ENCODE assay signal across 26 mouse cellular contexts in genomic region chr17:93579981-93580380, GRCm38 (mm10).
"Had no signal": no experiment of that assay in that cellular context is flagged by ENCODE, and none has a peak within 500 bp of the region (broad histone marks: within the 10 kb centered on the region; RNA-seq: fewer than 3 reads in every experiment).

No protein-coding gene starts in this region.

- ATAC-seq: hindbrain, embryonic 16.5 days; inflammation-experienced regulatory T-cells, adult 6 months; intestine, embryonic 15.5 days; intestine, postnatal 0 days; liver, embryonic 12.5 days had no signal

- H3K27ac ChIP-seq: heart, adult 2 months; heart, embryonic 13.5 days; heart, embryonic 15.5 days; hindbrain, embryonic 10.5 days; hindbrain, embryonic 12.5 days; hindbrain, embryonic 14.5 days; intestine, embryonic 15.5 days; limb, embryonic 13.5 days; limb, embryonic 15.5 days; liver, embryonic 12.5 days; liver, embryonic 14.5 days had no signal

- H3K36me3 ChIP-seq: heart, embryonic 13.5 days; heart, embryonic 15.5 days; hindbrain, embryonic 10.5 days; hindbrain, embryonic 12.5 days; intestine, embryonic 15.5 days; limb, embryonic 13.5 days; limb, embryonic 15.5 days; liver, embryonic 12.5 days had no signal

- DNase-seq: gastrocnemius, postnatal 14 days; gastrocnemius, postnatal 36 days; heart, adult 11 months; heart, adult 2 months; heart, postnatal 14 days; heart, postnatal 36 days; kidney, adult 18-20 months; kidney, adult 8-10 months; kidney, postnatal 10 days; kidney, postnatal 25 days; kidney, postnatal 4 days; left cerebral cortex, postnatal 4 days had no signal

- H3K4me1 ChIP-seq: heart, embryonic 13.5 days; heart, embryonic 15.5 days; hindbrain, embryonic 10.5 days; hindbrain, embryonic 12.5 days; intestine, embryonic 15.5 days; limb, embryonic 13.5 days; limb, embryonic 15.5 days; liver, embryonic 12.5 days had no signal

- H3K4me2 ChIP-seq: heart, embryonic 11.5 days; heart, embryonic 13.5 days; heart, embryonic 15.5 days; hindbrain, embryonic 12.5 days; hindbrain, embryonic 14.5 days; intestine, embryonic 15.5 days; limb, embryonic 13.5 days; limb, embryonic 15.5 days; liver, embryonic 12.5 days had no signal

- H3K9me3 ChIP-seq: heart, embryonic 13.5 days; heart, embryonic 15.5 days; hindbrain, embryonic 10.5 days; hindbrain, embryonic 12.5 days; intestine, embryonic 15.5 days; limb, embryonic 13.5 days; limb, embryonic 15.5 days; liver, embryonic 12.5 days had no signal

- H3K9ac ChIP-seq: heart, embryonic 13.5 days; heart, embryonic 15.5 days; hindbrain, embryonic 12.5 days; hindbrain, embryonic 14.5 days; intestine, embryonic 15.5 days; limb, embryonic 13.5 days; limb, embryonic 15.5 days; liver, embryonic 12.5 days; liver, embryonic 14.5 days had no signal

- H3K4me3 ChIP-seq: heart, adult 2 months; heart, embryonic 13.5 days; heart, embryonic 15.5 days; hindbrain, embryonic 10.5 days; hindbrain, embryonic 12.5 days; intestine, embryonic 15.5 days; limb, embryonic 13.5 days; limb, embryonic 15.5 days; liver, embryonic 12.5 days had no signal

- H3K27me3 ChIP-seq: heart, embryonic 13.5 days; heart, embryonic 15.5 days; hindbrain, embryonic 12.5 days; intestine, embryonic 15.5 days; limb, embryonic 13.5 days; limb, embryonic 15.5 days; liver, embryonic 12.5 days had no signal
